23 mouse cellular contexts compared by ENCODE assay signal in genomic region chr8:124546371-124546770, GRCm38 (mm10). TPM values are rescaled to one million over a fixed set of nuclear protein-coding genes. Genes with fewer than 3 reads are reported as not detected.
A peak's percentile ranks its signal among the peaks of the same experiment; 100 is the strongest.
DNase-seq lines count a peak whose midpoint lies in the region; ATAC-seq lines count a peak whose summit lies in the region.
"Had no signal": no experiment of that assay in that cellular context is flagged by ENCODE, and none has a peak within 500 bp of the region (broad histone marks: within the 10 kb centered on the region; RNA-seq: fewer than 3 reads in every experiment).

No protein-coding gene starts in this region.

- intact Hi-C loops in gastrocnemius, postnatal 14 days (cut with DNase I; ENCODE audit: low total_unique reads), result no loop called here

- no peaks in the 10 kb centered on the region for H3K4me1 ChIP-seq in hindbrain, embryonic 15.5 days (replicated peaks)
- H3K4me1 ChIP-seq in hindbrain, embryonic 12.5 days, result no peaks in the 10 kb centered on the region
- H3K4me1 ChIP-seq in neural tube, embryonic 15.5 days, result peaks cover 18% of the 10 kb centered on the region
- H3K4me1 ChIP-seq: embryonic facial prominence, embryonic 10.5 days; forebrain, embryonic 13.5 days; heart, embryonic 13.5 days had no signal

- ATAC-seq in hindbrain, embryonic 15.5 days (ENCODE audit: low FRiP score, low read depth), result no peak
- ATAC-seq in hindbrain, embryonic 12.5 days (ENCODE audit: low FRiP score), result no peak
- ATAC-seq in neural tube, embryonic 15.5 days (ENCODE audit: low FRiP score), result no peak
- ATAC-seq: CD4-positive, CD25-positive, alpha-beta regulatory T cell, adult 4 months; forebrain, embryonic 13.5 days; hindbrain, embryonic 16.5 days had no signal

- H3K36me3 ChIP-seq in hindbrain, embryonic 15.5 days, result peaks cover 91% of the 10 kb centered on the region
- H3K36me3 ChIP-seq in hindbrain, embryonic 12.5 days, result peaks cover 95% of the 10 kb centered on the region
- peaks cover 97% of the 10 kb centered on the region for H3K36me3 ChIP-seq in neural tube, embryonic 15.5 days

- peak; percentile 57 for DNase-seq in lung, postnatal 10 days
- no peak for DNase-seq in lung, postnatal 14 days
- peak; percentile 54 for DNase-seq in Muller cell, postnatal 12 days (ENCODE audit: inconsistent ontology term)
- DNase-seq in gastrocnemius, postnatal 14 days, result no peak
- DNase-seq: adrenal gland, postnatal 25 days; B cell, adult 2 months; cerebellum, adult 18-20 months; cerebellum, adult 9-11 months; cerebellum, postnatal 36 days; forebrain, postnatal 0 days; gastrocnemius, adult 2 months; gastrocnemius, postnatal 36 days; heart, adult 11 months; heart, postnatal 36 days had no signal

- no peaks in the 10 kb centered on the region for H3K27me3 ChIP-seq in hindbrain, embryonic 15.5 days
- H3K27me3 ChIP-seq in hindbrain, embryonic 12.5 days, result no peaks in the 10 kb centered on the region
- H3K27me3 ChIP-seq in neural tube, embryonic 15.5 days (replicated peaks), result no peaks in the 10 kb centered on the region
- H3K27me3 ChIP-seq: forebrain, embryonic 13.5 days; heart, embryonic 13.5 days had no signal

- no peak overlapping the region for H3K4me2 ChIP-seq in hindbrain, embryonic 15.5 days
- no peak overlapping the region for H3K4me2 ChIP-seq in hindbrain, embryonic 12.5 days (replicated peaks)
- no peak overlapping the region for H3K4me2 ChIP-seq in neural tube, embryonic 15.5 days
- H3K4me2 ChIP-seq: forebrain, embryonic 13.5 days had no signal

- WGBS in hindbrain, embryonic 15.5 days, result 93% methylated on average over 6 of the region's 6 CpGs
- WGBS in hindbrain, embryonic 12.5 days, result 90% methylated on average over 6 of the region's 6 CpGs
- WGBS in neural tube, embryonic 15.5 days, result 92% methylated on average over 6 of the region's 6 CpGs

- no peak overlapping the region for H3K4me3 ChIP-seq in hindbrain, embryonic 15.5 days
- no peak overlapping the region for H3K4me3 ChIP-seq in hindbrain, embryonic 12.5 days
- no peak overlapping the region for H3K4me3 ChIP-seq in neural tube, embryonic 15.5 days (replicated peaks)
- H3K4me3 ChIP-seq: embryonic facial prominence, embryonic 10.5 days; forebrain, embryonic 13.5 days; gastrocnemius, adult 2 months; heart, embryonic 13.5 days had no signal

- no peaks in the 10 kb centered on the region for H3K9me3 ChIP-seq in hindbrain, embryonic 15.5 days
- H3K9me3 ChIP-seq in hindbrain, embryonic 12.5 days (replicated peaks), result no peaks in the 10 kb centered on the region
- no peaks in the 10 kb centered on the region for H3K9me3 ChIP-seq in neural tube, embryonic 15.5 days (replicated peaks)
- H3K9me3 ChIP-seq: embryonic facial prominence, embryonic 10.5 days; forebrain, embryonic 13.5 days; G1E; heart, embryonic 13.5 days had no signal

- H3K27ac ChIP-seq in hindbrain, embryonic 15.5 days (replicated peaks), result 0 out of 2 replicates have a peak overlapping the region, but pooled peaks have one; percentile 26
- no peak overlapping the region for H3K27ac ChIP-seq in hindbrain, embryonic 12.5 days
- H3K27ac ChIP-seq in neural tube, embryonic 15.5 days (replicated peaks), result peak overlapping the region; percentile 60
- H3K27ac ChIP-seq: embryonic facial prominence, embryonic 10.5 days; forebrain, embryonic 13.5 days; gastrocnemius, adult 2 months; heart, embryonic 13.5 days had no signal

- H3K9ac ChIP-seq in hindbrain, embryonic 15.5 days, result no peak overlapping the region
- no peak overlapping the region for H3K9ac ChIP-seq in hindbrain, embryonic 12.5 days
- no peak overlapping the region for H3K9ac ChIP-seq in neural tube, embryonic 15.5 days (replicated peaks)
- H3K9ac ChIP-seq: forebrain, embryonic 13.5 days; forebrain, postnatal 0 days; heart, embryonic 13.5 days had no signal

RNA-seq across cellular contexts. Expression of gene Agt, which starts 23.1 kb away (rescaled TPM):
- polyA plus RNA-seq in hindbrain, embryonic 15.5 days (2015; fragmentation: Nextera tagmentation; extraction: Ambion mirVana), result 1.0 TPM in 2 replicates
- polyA plus RNA-seq in hindbrain, embryonic 12.5 days (2016; fragmentation: Nextera tagmentation; extraction: Ambion mirVana), result 0.35 and 0.44 TPM in 2 replicates
- polyA plus RNA-seq in neural tube, embryonic 15.5 days (2015; fragmentation: Nextera tagmentation; extraction: Ambion mirVana), result 1.8 and 1.9 TPM in 2 replicates
- 10 to 100 TPM; 11.4 to 12.3 TPM for total RNA-seq in gastrocnemius, postnatal 14 days (2021)
- total RNA-seq: G1E had no signal
- polyA plus RNA-seq: CD4-positive, CD25-positive, alpha-beta regulatory T cell, adult 4 months; forebrain, embryonic 13.5 days; G1E had no signal

RNA-seq across cellular contexts. Expression of gene Cog2, which starts 25.8 kb away (rescaled TPM):
- 31.5 and 32.4 TPM in 2 replicates for polyA plus RNA-seq in hindbrain, embryonic 15.5 days (2015; fragmentation: Nextera tagmentation; extraction: Ambion mirVana)
- 44.2 and 44.6 TPM in 2 replicates for polyA plus RNA-seq in hindbrain, embryonic 12.5 days (2016; fragmentation: Nextera tagmentation; extraction: Ambion mirVana)
- 30.4 and 32.2 TPM in 2 replicates for polyA plus RNA-seq in neural tube, embryonic 15.5 days (2015; fragmentation: Nextera tagmentation; extraction: Ambion mirVana)
- 10 to 100 TPM; 18.7 to 19.8 TPM for total RNA-seq in gastrocnemius, postnatal 14 days (2021)

RNA-seq across cellular contexts. Expression of gene Capn9, which starts 29.5 kb away (rescaled TPM):
- 0.07 and 0.26 TPM in 2 replicates for polyA plus RNA-seq in hindbrain, embryonic 15.5 days (2015; fragmentation: Nextera tagmentation; extraction: Ambion mirVana)
- not detected in 2 replicates for polyA plus RNA-seq in hindbrain, embryonic 12.5 days (2016; fragmentation: Nextera tagmentation; extraction: Ambion mirVana)
- polyA plus RNA-seq in neural tube, embryonic 15.5 days (2015; fragmentation: Nextera tagmentation; extraction: Ambion mirVana), result 0.17 and 0.45 TPM in 2 replicates
- under 1 TPM in 1 of 2 experiments, not detected in 1; 0.08 TPM for total RNA-seq in gastrocnemius, postnatal 14 days (2021)
- total RNA-seq: forebrain, postnatal 0 days; G1E; gastrocnemius, adult 2 months; gastrocnemius, postnatal 36 days; heart, postnatal 36 days had no signal
- polyA plus RNA-seq: CD4-positive, CD25-positive, alpha-beta regulatory T cell, adult 4 months; embryonic facial prominence, embryonic 10.5 days; G1E had no signal

Comparison
In these comparisons a context has a peak if more than half of its experiments do, and no peak if none do; other contexts are left out.
1. DNase-seq: peak in lung, postnatal 10 days (single experiment) and Muller cell, postnatal 12 days (single experiment); none in lung, postnatal 14 days (single experiment) and gastrocnemius, postnatal 14 days (single experiment).